Mouse (Mus musculus) G1E (cell line): ENCODE measurements at regions not wholly inside any gene's neighbourhood (a gene's known extent, or its start where the extent isn't known, plus 50 kb on each side); places are given as distances from the start of the nearest gene placed in this dataset.

Experiments used
- ATAC-seq: 2 replicates; pipeline ENCODE4 v1.8.0; 2016; ENCODE audit warnings: mild to moderate bottlenecking; ENCODE audit not compliant: insufficient number of reproducible peaks, poor library complexity, low FRiP score, severe bottlenecking; ENCODE audit errors: extremely low read depth
- DNase-seq: peaks from one replicate; pipeline ENCODE4 v3.0.0; 2012; ENCODE audit warnings: low spot score
- H3K27me3 ChIP-seq: 2 replicates; pipeline ENCODE4 v1.6.1; 2012; ENCODE audit warnings: mild to moderate bottlenecking, low read length, inconsistent platforms; ENCODE audit not compliant: insufficient read depth
- H3K36me3 ChIP-seq: replicated peaks from 2 replicates; pipeline ENCODE3; 2012; ENCODE audit warnings: mild to moderate bottlenecking, inconsistent platforms
- H3K4me1 ChIP-seq: 2 replicates; pipeline ENCODE4 v1.6.1; 2012; ENCODE audit warnings: low read depth, low read length, inconsistent platforms, mixed read lengths; ENCODE audit not compliant: insufficient read depth
- H3K4me3 ChIP-seq: 2 replicates; pipeline ENCODE4 v1.5.1; 2012; ENCODE audit warnings: low read depth, mild to moderate bottlenecking, inconsistent platforms, low read length, moderate library complexity, mixed read lengths
- H3K9me3 ChIP-seq: replicated peaks from 2 replicates; pipeline ENCODE4 v1.6.1; 2012; ENCODE audit warnings: inconsistent platforms
- CTCF ChIP-seq: IDR thresholded peaks from 2 replicates; pipeline ENCODE4 v1.5.1; 2012; ENCODE audit warnings: low read depth, low read length, inconsistent platforms, mixed read lengths
- GATA1 ChIP-seq: IDR thresholded peaks from 2 replicates; pipeline ENCODE4 v1.6.1; 2012; ENCODE audit warnings: borderline replicate concordance, low read length, inconsistent platforms, mixed read lengths
- GATA2 ChIP-seq: IDR thresholded peaks from 2 replicates; pipeline ENCODE4 v1.6.1; 2012; ENCODE audit warnings: low read depth, low read length, inconsistent platforms, borderline replicate concordance
- POLR2AphosphoS5 ChIP-seq: IDR thresholded peaks from 2 replicates; pipeline ENCODE4 v1.6.1; 2012; ENCODE audit warnings: low read depth, low read length, inconsistent platforms; ENCODE audit not compliant: insufficient replicate concordance
- TAL1 ChIP-seq: conservative IDR thresholded peaks from 2 replicates; pipeline ENCODE4 v1.6.1; 2012; ENCODE audit warnings: low read depth, low read length, inconsistent platforms, mixed read lengths

DNA sequence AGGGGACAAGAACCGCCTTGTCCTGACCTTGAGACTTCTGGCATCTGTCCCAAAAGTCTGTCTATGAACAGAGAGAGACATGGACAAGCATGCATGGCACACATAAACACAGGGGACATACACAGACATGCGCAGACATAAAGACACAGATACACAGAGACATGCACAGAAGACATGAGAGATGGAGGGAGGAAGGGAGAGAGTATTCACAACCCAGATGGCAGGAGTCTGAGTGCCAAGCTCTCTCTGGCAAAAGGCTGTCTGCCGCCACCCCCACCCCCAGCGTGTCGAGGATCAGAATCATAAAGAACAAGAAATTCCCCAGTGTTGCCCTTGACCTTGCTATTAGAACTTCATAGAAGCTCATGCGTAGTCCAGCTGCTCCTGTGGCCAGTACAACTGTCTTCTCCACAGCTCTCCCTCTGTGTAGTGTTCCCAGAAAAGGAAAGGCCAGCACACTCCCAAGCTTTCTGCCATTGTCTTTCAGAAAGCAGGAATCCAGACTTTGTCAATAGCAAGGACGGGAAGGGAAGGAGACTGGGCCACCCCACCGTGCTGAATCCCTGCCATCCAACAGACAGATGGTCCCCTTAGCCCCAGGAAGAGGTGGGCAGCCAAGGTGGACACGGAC lies 99.8 kb downstream of the Ier5 start:
- DNase-seq, result no peak
- no peaks in the 10 kb centered on the region for H3K4me1 ChIP-seq
- ATAC-seq, result no peak
- TF ChIP-seq TAL1 (no peak), GATA1 (no peak), CTCF (no peak), GATA2 (no peak), POLR2AphosphoS5 (no peak)
- H3K27me3 ChIP-seq, result peaks cover 16% of the 10 kb centered on the region
- H3K4me3 ChIP-seq, result no peak overlapping the region
- no peaks in the 10 kb centered on the region for H3K9me3 ChIP-seq
- no peaks in the 10 kb centered on the region for H3K36me3 ChIP-seq

DNA sequence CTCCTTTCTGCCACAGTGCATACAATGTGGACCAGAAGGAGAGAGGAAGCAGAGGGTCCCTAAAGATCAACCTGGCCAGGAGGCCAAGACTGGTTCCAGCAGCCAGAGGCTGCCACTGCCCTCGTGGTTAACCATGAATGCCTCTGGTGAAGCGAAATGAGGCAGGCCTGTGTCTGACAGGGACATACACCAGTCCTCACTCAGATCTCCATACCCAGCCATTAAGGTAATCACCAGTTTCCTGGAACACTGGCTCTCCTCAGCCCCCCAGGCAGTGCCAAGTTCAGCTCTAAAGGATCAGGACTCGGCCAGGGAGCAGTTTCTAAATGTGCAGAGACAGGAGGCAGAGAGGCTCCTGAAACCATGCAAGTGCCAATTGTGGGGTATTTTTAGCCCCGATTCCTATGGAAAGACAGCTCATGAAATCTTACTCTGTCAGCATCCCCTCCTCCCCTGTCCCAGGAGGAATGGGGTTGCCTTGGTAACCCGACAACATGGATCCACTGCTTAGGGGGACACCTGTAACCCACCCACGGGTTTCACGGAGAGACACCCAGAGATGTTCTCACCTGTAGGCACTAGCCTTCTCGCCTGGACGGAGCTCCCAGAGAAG lies 103.6 kb downstream of the Ier5 start:
- ATAC-seq (no peak), DNase-seq (no peak)

DNA sequence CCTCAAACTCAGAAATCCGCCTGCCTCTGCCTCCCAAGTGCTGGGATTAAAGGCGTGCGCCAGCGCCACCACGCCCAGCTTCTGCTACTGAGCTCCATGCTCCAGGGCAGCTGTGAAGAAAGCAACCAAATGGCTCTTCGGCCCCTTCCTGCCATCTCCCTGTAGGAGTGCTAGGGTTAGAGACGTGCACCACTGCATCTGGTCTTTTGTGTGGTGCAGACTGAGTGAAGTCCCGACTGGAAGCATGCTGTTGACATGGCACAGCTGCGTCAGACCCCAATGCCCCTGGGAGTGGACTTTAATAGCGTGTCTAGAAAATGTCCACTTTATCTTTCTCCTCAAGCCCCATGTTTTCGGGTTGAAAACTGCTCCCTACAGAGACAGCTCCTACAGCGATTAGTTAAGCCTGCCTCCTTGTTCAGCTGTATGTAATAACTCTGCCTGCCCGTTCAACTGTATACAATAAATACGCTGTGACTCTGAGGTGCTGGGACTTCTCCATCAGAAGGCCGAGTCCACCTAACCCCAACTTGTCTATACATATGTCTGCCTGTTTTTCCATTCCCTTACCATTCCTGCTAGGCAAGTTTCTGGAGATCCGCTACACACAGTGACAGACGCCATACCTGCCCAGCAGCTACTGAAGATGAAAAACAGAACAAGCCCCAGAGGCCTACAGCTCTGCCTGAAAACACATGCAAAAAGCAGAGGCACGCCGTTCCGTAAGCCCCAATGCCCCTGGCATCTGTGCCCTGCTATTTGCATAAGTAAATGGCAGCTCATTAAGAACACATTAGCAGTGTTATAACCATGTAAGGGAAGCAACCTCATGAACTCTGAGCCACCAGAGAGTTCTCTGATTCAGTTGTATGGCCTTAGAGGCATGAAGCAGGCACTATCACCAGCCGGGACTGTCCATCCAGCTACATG lies 105.2 kb downstream of the Ier5 start:
- no peak overlapping the region for H3K4me3 ChIP-seq
- peaks cover 7% of the 10 kb centered on the region; the same call in 1 of the 2 replicates for H3K27me3 ChIP-seq
- no peak for ATAC-seq
- H3K9me3 ChIP-seq, result no peaks in the 10 kb centered on the region
- no peaks in the 10 kb centered on the region for H3K36me3 ChIP-seq
- H3K4me1 ChIP-seq, result no peaks in the 10 kb centered on the region
- no peak for DNase-seq
- TF ChIP-seq GATA2 (no peak), CTCF (no peak), GATA1 (no peak), POLR2AphosphoS5 (no peak)

More for the DNA sequence above, 103.6 kb downstream of the Ier5 start:
- no peak for TF ChIP-seq POLR2AphosphoS5
- TF ChIP-seq GATA2, result no peak
- TF ChIP-seq TAL1, result no peak
- no peak for TF ChIP-seq GATA1
- no peak for TF ChIP-seq CTCF
- no peak overlapping the region for H3K4me3 ChIP-seq
- H3K9me3 ChIP-seq, result no peaks in the 10 kb centered on the region
- no peaks in the 10 kb centered on the region for H3K36me3 ChIP-seq
- H3K4me1 ChIP-seq, result no peaks in the 10 kb centered on the region
- peaks cover 7% of the 10 kb centered on the region; the same call in 1 of the 2 replicates for H3K27me3 ChIP-seq

DNA sequence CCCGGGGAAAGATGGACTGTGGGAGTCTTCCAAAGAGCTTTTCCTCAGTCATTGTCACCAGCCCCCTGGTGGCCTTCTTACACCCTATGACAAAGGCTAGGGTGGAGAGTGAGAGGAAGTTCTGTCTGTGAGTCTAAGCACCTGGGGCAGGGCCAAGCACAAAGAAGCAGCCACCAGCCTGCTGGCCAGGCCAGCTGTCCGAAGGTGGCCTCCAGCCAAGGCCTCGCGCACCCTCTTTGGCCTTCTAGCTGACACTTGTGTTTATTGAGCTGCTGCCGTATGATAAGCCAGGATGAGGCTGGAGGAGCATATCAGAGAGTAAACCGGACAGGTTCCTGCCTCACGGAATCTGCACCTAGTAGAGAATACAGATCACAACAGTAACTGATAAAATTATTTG lies 99.0 kb upstream of the Cacna1e start:
- Histone ChIP-seq H3K36me3 (no peaks in the 10 kb centered on the region), H3K4me3 (no peak overlapping the region), H3K27me3 (no peaks in the 10 kb centered on the region), H3K9me3 (no peaks in the 10 kb centered on the region), H3K4me1 (no peaks in the 10 kb centered on the region)
- TF ChIP-seq POLR2AphosphoS5, result no peak
- no peak for TF ChIP-seq CTCF
- TF ChIP-seq GATA2, result no peak
- ATAC-seq (no peak), DNase-seq (no peak)

DNA sequence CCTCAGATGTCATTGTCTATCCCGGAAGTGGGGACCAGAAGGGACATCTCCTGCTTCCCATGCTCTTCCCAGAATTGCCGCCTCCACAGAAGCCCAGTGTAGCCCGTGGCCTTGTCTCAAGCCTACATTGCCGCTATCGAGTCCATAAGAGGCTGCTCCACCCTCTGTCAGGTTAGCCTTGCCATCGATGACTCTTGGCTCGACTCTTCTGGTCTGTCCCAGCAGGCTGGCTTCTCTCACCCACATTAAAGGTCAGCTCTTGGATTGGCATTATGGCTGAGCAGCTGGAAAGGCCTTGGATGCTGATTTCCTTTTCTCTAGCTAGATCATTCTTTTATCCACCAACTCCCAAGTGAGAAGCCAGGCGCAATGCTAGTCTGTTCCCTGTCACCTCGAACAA lies 98.5 kb upstream of the Cacna1e start:
- ATAC-seq, result no peak

DNA sequence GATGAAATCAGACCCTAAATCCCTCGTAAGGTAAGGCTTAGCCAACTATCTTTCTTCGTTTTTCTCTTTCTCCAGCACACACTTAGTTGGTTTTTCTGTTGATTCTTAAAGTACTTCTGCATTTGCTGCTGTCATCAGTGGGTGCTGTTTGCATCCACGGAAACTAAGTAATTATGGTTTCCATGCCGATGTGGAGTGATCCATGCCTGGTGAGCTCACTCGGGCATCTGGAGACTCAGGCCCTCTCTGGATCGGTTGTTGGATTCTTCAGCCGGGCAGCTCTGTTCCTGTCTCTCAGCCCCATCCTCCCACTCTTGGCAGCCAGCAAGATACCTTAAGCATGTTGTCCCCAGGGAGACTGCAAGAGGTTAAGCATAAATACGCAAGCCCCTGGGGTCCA lies 97.4 kb upstream of the Cacna1e start:
- H3K36me3 ChIP-seq, result no peaks in the 10 kb centered on the region
- H3K9me3 ChIP-seq, result no peaks in the 10 kb centered on the region
- no peak for TF ChIP-seq GATA1
- TF ChIP-seq GATA2, result no peak
- no peak for TF ChIP-seq TAL1
- TF ChIP-seq POLR2AphosphoS5, result no peak
- no peak for TF ChIP-seq CTCF
- H3K27me3 ChIP-seq, result no peaks in the 10 kb centered on the region
- ATAC-seq, result no peak
- no peaks in the 10 kb centered on the region for H3K4me1 ChIP-seq
- H3K4me3 ChIP-seq, result no peak overlapping the region
- no peak for DNase-seq

More for the DNA sequence above, 98.5 kb upstream of the Cacna1e start:
- no peaks in the 10 kb centered on the region for H3K4me1 ChIP-seq
- H3K36me3 ChIP-seq, result no peaks in the 10 kb centered on the region
- TF ChIP-seq CTCF (no peak), GATA1 (no peak), POLR2AphosphoS5 (no peak), GATA2 (no peak), TAL1 (no peak)
- no peak for DNase-seq
- H3K9me3 ChIP-seq, result no peaks in the 10 kb centered on the region
- H3K4me3 ChIP-seq, result no peak overlapping the region
- H3K27me3 ChIP-seq, result no peaks in the 10 kb centered on the region
